Mouse (Mus musculus) adrenal gland, adult 18-20 months (tissue): ENCODE measurements around the gene Espl1. TPM values are rescaled to one million over a fixed set of nuclear protein-coding genes. Genes with fewer than 3 reads are reported as not detected.

Experiments
- DNase-seq, 2 experiments: peaks; one replicate each; pipeline ENCODE4 v3.0.0; 2021 to 2022; ENCODE audit warnings: low spot score in 2 of 2
- long read RNA-seq, 2 experiments: library from polyadenylated mRNA; stranded (forward); transcript quantifications; one replicate each; pipeline ENCODE4 v2.0.0; 2021
- total RNA-seq, 2 experiments: library from RNA; stranded (reverse); gene quantifications; 1 replicate in 1 of 2; 2 replicates in 1 of 2; pipeline ENCODE4 v1.2.3; 2021

Espl1 gene
- total RNA-seq, result 1 to 10 TPM; 1.3 to 1.9 TPM
- long read RNA-seq, experiment 1, result 0 reads
- long read RNA-seq, experiment 2, result 0 reads

GRCm38 (mm10) chr15:102295633-102296367 is at the start of gene Espl1:
Espl1 (plus strand) TSS chr15:102296266.
- DNase-seq, result peak; percentile 87 to 90

- peak; percentile 89 for DNase-seq
Observed at GRCm38 (mm10) chr15:102246866-102247251, 49.2 kb upstream of the Espl1 start.

GRCm38 (mm10) chr15:102247252-102248130 is 48.6 kb upstream of the Espl1 start:
- peak; percentile 73 to 77 for DNase-seq

- DNase-seq, result no peak
Observed at GRCm38 (mm10) chr15:102248131-102248811, 47.8 kb upstream of the Espl1 start.

- no peak for DNase-seq
Observed at GRCm38 (mm10) chr15:102248812-102249191, 47.3 kb upstream of the Espl1 start.

GRCm38 (mm10) chr15:102249251-102249691 is 46.8 kb upstream of the Espl1 start:
- DNase-seq, result no peak

GRCm38 (mm10) chr15:102249967-102250366 is 46.1 kb upstream of the Espl1 start:
- no peak for DNase-seq

- no peak for DNase-seq
Observed at GRCm38 (mm10) chr15:102250521-102250920, 45.5 kb upstream of the Espl1 start.

GRCm38 (mm10) chr15:102255547-102256255 is 40.4 kb upstream of the Espl1 start:
- no peak for DNase-seq

- DNase-seq, result no peak
Observed at GRCm38 (mm10) chr15:102256431-102257201, 39.5 kb upstream of the Espl1 start.

- DNase-seq, result peak in 1 of 2 experiments; percentile 49
Observed at GRCm38 (mm10) chr15:102257202-102258075, 38.6 kb upstream of the Espl1 start, which contains the start of gene Rarg. Rarg (minus strand) TSS chr15:102257517.

- no peak for DNase-seq
Observed at GRCm38 (mm10) chr15:102258076-102258470, 38.0 kb upstream of the Espl1 start.

- no peak for DNase-seq
Observed at GRCm38 (mm10) chr15:102258581-102259253, 37.3 kb upstream of the Espl1 start.

GRCm38 (mm10) chr15:102262582-102262981 is 33.5 kb upstream of the Espl1 start:
- DNase-seq, result no peak

GRCm38 (mm10) chr15:102263037-102263436 is 33.0 kb upstream of the Espl1 start:
- DNase-seq, result no peak

- DNase-seq, result no peak
Observed at GRCm38 (mm10) chr15:102265548-102265947, 30.5 kb upstream of the Espl1 start.

GRCm38 (mm10) chr15:102270274-102270960 is 25.6 kb upstream of the Espl1 start, which contains the start of gene Gm9918:
Gm9918 (plus strand) TSS chr15:102270563.
- DNase-seq, result no peak

- no peak for DNase-seq
Observed at GRCm38 (mm10) chr15:102271441-102271840, 24.6 kb upstream of the Espl1 start.
